Mouse (Mus musculus): ENCODE data around the gene Ap4m1.
"Not testable (repeated sequence)": the region's sequence is repeated elsewhere in the genome, so short reads cannot be mapped to it uniquely, and the experiment has no call there.

The Ap4m1 gene

GRCm38 (mm10) chr5:138199576-138199975, 27.8 kb downstream of the Ap4m1 start:
- DNase-seq = no peak

GRCm38 (mm10) chr5:138202086-138202485, 30.3 kb downstream of the Ap4m1 start:
- DNase-seq = no peak

- DNase-seq = no peak
These were observed 35.5 kb downstream of the Ap4m1 start for GRCm38 (mm10) chr5:138207253-138207652.

- DNase-seq = no peak
These were observed 36.1 kb downstream of the Ap4m1 start for GRCm38 (mm10) chr5:138207873-138208272.

- not testable (repeated sequence) for DNase-seq
These were observed 44.8 kb downstream of the Ap4m1 start for GRCm38 (mm10) chr5:138216632-138217031.

GRCm38 (mm10) chr5:138219864-138220263, 48.1 kb downstream of the Ap4m1 start:
- DNase-seq = no peak

GRCm38 (mm10) chr5:138222111-138222510, 50.3 kb downstream of the Ap4m1 start:
- DNase-seq = peak; percentile 44

- DNase-seq = no peak
These were observed 51.5 kb downstream of the Ap4m1 start for GRCm38 (mm10) chr5:138223287-138223686.

- no peak for DNase-seq
These were observed 53.9 kb downstream of the Ap4m1 start, which contains the start of gene Nxpe5 for GRCm38 (mm10) chr5:138225700-138226099. Gene Nxpe5, plus strand, starts transcription at chr5:138225898.

GRCm38 (mm10) chr5:138226491-138226890, 54.7 kb downstream of the Ap4m1 start:
- DNase-seq = no peak

GRCm38 (mm10) chr5:138227367-138227766, 55.6 kb downstream of the Ap4m1 start:
- no peak for DNase-seq

GRCm38 (mm10) chr5:138228026-138228425, 56.2 kb downstream of the Ap4m1 start:
- DNase-seq = no peak

GRCm38 (mm10) chr5:138229511-138229910, 57.7 kb downstream of the Ap4m1 start:
- no peak for DNase-seq

All from cerebellum, adult 9-11 months (tissue).